Mouse (Mus musculus): ENCODE measurements around the gene Nfe2l3.
A peak's percentile ranks its signal among the peaks of the same experiment; 100 is the strongest.

Gene Nfe2l3

DNA sequence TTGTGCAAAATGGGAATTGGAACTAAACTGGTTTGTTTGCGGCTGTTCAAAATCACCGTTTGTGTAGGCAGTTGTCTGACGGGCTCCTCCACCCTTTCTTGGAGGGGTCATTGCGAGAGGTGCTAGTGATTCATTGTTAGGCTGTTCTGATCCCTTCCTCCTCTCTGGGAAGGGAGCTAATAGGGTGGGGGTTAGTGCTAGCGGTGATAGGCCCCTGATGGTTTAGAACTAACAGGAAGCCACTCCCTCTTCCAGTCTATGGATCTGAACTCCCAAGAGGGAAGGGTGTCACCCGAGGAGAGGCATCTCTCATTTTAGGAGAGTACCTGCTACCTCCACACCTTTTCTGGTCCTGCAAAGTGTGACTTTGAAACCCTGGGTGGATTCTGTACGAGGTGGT lies 1.8 kb downstream of the Nfe2l3 start:
- no peaks in the 10 kb centered on the region for H3K36me3 ChIP-seq (ENCODE audit: insufficient read depth, low read length)
- TF ChIP-seq POU5F1 (IDR thresholded peaks at IDR 0.05; ENCODE audit: borderline replicate concordance, low read length) (no peak), CTCF (conservative IDR thresholded peaks at IDR 0.05; ENCODE audit: low read length) (no peak), NANOG (IDR thresholded peaks at IDR 0.05; ENCODE audit: borderline replicate concordance, low read length) (no peak)
- H3K4me1 ChIP-seq (replicated peaks; ENCODE audit: low read depth, low read length): peaks cover 35% of the 10 kb centered on the region
- H3K9me3 ChIP-seq (ENCODE audit: low read length): no peaks in the 10 kb centered on the region
- peaks cover 77% of the 10 kb centered on the region for H3K27me3 ChIP-seq (ENCODE audit: insufficient read depth, low read length)
- H3K4me3 ChIP-seq (replicated peaks; ENCODE audit: low read length): peak overlapping the region; percentile 26

DNA sequence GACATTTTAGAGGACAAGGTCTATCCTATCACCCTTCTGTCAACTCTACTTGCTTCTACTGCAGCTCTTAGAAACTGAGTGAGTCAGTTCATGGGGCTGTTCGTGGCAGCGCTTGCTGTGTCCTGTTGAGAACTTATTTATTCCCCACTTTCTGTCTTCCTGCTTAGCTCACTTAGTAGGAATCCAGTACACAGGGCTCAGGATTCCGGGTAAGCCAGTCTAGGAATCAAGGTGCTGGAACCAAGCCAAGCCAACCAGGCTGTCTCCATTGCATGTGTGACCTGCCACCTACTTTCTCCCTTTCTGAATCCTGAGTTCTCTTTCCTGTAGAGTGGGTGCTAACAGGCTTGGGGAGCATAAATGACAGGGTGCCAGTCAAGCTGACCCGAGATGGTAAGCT lies 5.2 kb downstream of the Nfe2l3 start:
- Histone ChIP-seq H3K4me3 (replicated peaks; ENCODE audit: low read length) (no peak overlapping the region), H3K9me3 (ENCODE audit: low read length) (no peaks in the 10 kb centered on the region), H3K27me3 (ENCODE audit: insufficient read depth, low read length) (peaks cover 53% of the 10 kb centered on the region), H3K4me1 (replicated peaks; ENCODE audit: low read depth, low read length) (peaks cover 33% of the 10 kb centered on the region), H3K36me3 (ENCODE audit: insufficient read depth, low read length) (no peaks in the 10 kb centered on the region)
- TF ChIP-seq NANOG (IDR thresholded peaks at IDR 0.05; ENCODE audit: borderline replicate concordance, low read length) (no peak), CTCF (conservative IDR thresholded peaks at IDR 0.05; ENCODE audit: low read length) (no peak), POU5F1 (IDR thresholded peaks at IDR 0.05; ENCODE audit: borderline replicate concordance, low read length) (no peak)

DNA sequence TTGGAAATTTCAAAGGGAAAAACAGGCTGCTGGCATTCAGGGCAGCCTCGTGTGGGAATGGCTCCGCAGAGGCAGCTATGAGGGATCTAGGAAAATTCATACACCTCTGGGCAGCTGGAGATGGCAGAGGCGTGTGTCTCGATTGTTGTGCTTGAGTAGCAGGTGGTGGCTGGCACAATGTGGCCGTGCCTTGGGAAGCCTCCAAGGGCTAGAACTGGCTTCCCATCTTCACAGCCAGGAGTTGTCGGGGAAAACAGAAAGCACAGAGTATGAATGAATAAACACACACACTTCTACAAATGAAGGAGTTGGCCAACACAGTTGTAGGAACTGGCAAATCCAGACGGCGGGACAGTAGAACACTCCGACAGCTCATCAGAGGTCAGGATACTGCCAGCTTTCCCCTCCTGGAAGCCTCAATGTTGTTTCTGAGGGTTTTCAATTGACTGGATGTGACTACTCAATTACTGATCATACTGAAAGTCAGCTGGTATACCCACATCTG lies 6.4 kb downstream of the Nfe2l3 start:
- Histone ChIP-seq H3K36me3 (ENCODE audit: insufficient read depth, low read length) (no peaks in the 10 kb centered on the region), H3K4me3 (replicated peaks; ENCODE audit: low read length) (no peak overlapping the region), H3K9me3 (ENCODE audit: low read length) (peaks cover 4% of the 10 kb centered on the region; the same call in 1 of the 2 replicates), H3K27me3 (ENCODE audit: insufficient read depth, low read length) (peaks cover 41% of the 10 kb centered on the region), H3K4me1 (replicated peaks; ENCODE audit: low read depth, low read length) (peaks cover 26% of the 10 kb centered on the region)
- TF ChIP-seq POU5F1 (IDR thresholded peaks at IDR 0.05; ENCODE audit: borderline replicate concordance, low read length): no peak
- TF ChIP-seq NANOG (IDR thresholded peaks at IDR 0.05; ENCODE audit: borderline replicate concordance, low read length): no peak
- no peak for TF ChIP-seq CTCF (conservative IDR thresholded peaks at IDR 0.05; ENCODE audit: low read length)

DNA sequence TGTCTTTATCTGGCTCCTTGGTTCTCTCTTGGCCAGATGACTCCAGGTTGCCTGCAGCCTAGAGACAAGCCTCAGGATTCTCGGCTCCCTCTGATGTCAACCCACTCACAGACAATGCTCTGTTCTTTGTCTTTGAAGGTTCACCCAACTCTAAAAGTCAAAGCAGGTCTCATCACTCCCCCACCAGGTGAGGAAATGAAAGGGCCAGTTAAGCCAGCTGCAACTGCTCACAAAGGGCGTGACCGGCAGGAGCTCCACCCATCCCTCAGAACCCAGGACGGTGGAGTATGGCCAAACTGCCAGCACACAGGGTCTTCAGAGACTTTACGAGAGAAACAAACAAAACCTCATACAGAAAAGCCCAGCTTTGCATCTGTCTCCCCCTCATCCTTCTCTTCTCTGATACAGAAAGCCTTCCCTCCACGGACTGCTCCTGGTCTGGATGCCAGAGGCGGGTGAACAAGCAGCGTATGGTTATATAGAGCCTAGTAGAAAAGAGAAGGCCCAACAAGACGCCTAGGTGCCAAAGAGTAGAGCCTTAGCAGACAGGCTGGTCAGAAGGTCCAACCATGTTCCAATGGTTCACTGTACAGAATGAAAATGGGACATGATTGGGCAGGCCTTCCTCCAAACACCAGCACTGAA lies 9.8 kb downstream of the Nfe2l3 start:
- TF ChIP-seq NANOG (IDR thresholded peaks at IDR 0.05; ENCODE audit: borderline replicate concordance, low read length) (no peak), CTCF (conservative IDR thresholded peaks at IDR 0.05; ENCODE audit: low read length) (peak; percentile 15; the same call in 1 of the 2 replicates)
- Histone ChIP-seq H3K9me3 (ENCODE audit: low read length) (peaks cover 8% of the 10 kb centered on the region; the same call in 1 of the 2 replicates), H3K27me3 (ENCODE audit: insufficient read depth, low read length) (peaks cover 14% of the 10 kb centered on the region), H3K4me3 (replicated peaks; ENCODE audit: low read length) (no peak overlapping the region), H3K36me3 (ENCODE audit: insufficient read depth, low read length) (no peaks in the 10 kb centered on the region), H3K4me1 (replicated peaks; ENCODE audit: low read depth, low read length) (peaks cover 11% of the 10 kb centered on the region)

DNA sequence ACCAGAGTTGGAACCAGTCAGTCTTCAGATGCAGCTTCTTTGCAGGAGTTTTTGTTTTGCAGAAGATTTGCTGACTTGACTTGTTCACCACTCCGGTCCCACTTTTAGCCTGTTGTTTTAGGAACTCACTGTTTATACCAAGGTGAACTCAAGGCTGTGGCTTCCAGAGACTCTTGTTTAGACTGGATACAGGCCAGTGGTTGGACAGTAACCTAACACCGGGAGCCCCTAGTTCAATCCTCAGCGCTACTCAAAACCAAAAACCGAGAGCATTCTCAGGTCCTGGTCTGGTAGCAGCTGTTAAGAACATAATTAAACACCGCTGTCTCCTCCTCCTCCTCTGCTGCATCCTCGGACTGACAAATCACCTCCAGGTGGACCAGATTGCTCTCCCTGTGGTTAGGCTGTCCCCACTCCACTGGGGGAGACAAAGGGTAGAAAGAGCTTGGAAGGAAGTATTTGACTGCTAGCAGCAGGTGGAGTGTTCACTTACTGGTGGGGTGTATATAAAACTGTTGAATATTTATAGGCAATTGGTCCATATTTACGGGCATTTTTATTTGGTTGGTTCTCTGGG lies 20.5 kb downstream of the Nfe2l3 start:
- no peaks in the 10 kb centered on the region for H3K9me3 ChIP-seq (ENCODE audit: low read length)
- TF ChIP-seq POU5F1 (IDR thresholded peaks at IDR 0.05; ENCODE audit: borderline replicate concordance, low read length) (no peak), NANOG (IDR thresholded peaks at IDR 0.05; ENCODE audit: borderline replicate concordance, low read length) (no peak), CTCF (conservative IDR thresholded peaks at IDR 0.05; ENCODE audit: low read length) (no peak)
- no peaks in the 10 kb centered on the region for H3K27me3 ChIP-seq (ENCODE audit: insufficient read depth, low read length)
- no peak overlapping the region for H3K4me3 ChIP-seq (replicated peaks; ENCODE audit: low read length)
- H3K4me1 ChIP-seq (replicated peaks; ENCODE audit: low read depth, low read length): peaks cover 7% of the 10 kb centered on the region
- H3K36me3 ChIP-seq (ENCODE audit: insufficient read depth, low read length): peaks cover 9% of the 10 kb centered on the region

DNA sequence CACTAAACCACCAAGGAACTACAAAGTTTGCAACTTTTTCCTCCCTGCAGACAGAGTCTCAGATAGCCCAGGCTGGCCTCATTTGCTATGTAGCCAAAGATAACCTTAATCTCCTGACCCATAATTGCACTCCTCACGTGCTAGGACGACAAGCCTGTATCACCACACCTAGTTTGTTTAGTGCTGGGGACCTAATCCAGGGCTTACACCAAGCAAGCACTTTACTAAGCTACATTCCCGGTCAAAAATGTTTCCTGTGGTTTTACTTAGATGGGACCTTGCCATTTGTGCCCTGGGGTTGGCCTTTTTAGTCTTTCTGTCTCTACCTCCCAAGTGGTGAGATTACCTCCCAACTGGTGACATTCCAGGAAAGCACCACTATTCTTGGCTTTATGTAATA lies 22.5 kb downstream of the Nfe2l3 start:
- TF ChIP-seq CTCF (conservative IDR thresholded peaks at IDR 0.05; ENCODE audit: low read length) (no peak), NANOG (IDR thresholded peaks at IDR 0.05; ENCODE audit: borderline replicate concordance, low read length) (no peak), POU5F1 (IDR thresholded peaks at IDR 0.05; ENCODE audit: borderline replicate concordance, low read length) (no peak)

DNA sequence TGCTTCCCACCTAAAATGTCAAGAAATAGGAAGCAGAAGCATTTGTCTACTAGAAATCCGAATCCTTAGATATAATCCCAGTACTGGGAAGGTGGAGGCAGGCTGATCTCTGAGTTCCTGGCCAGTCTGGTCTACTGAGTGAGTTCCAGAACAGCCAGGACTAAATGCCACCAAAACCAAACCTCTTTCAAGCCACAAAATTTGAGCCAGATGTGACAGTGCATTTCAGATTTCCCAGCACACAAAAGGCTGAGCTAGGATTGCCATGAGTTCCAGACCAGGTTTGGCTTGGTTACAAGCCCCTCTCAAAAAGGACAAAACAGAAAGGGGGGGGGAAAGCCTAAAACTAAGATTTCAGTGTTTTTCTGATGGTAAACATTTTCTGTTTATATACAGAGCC lies 23.7 kb downstream of the Nfe2l3 start:
- Histone ChIP-seq H3K4me3 (replicated peaks; ENCODE audit: low read length) (no peak overlapping the region), H3K4me1 (replicated peaks; ENCODE audit: low read depth, low read length) (peaks cover 10% of the 10 kb centered on the region), H3K27me3 (ENCODE audit: insufficient read depth, low read length) (no peaks in the 10 kb centered on the region), H3K36me3 (ENCODE audit: insufficient read depth, low read length) (peaks cover 32% of the 10 kb centered on the region), H3K9me3 (ENCODE audit: low read length) (no peaks in the 10 kb centered on the region)
- TF ChIP-seq CTCF (conservative IDR thresholded peaks at IDR 0.05; ENCODE audit: low read length): no peak
- TF ChIP-seq POU5F1 (IDR thresholded peaks at IDR 0.05; ENCODE audit: borderline replicate concordance, low read length): no peak
- no peak for TF ChIP-seq NANOG (IDR thresholded peaks at IDR 0.05; ENCODE audit: borderline replicate concordance, low read length)

More for the DNA sequence above, 22.5 kb downstream of the Nfe2l3 start:
- Histone ChIP-seq H3K9me3 (ENCODE audit: low read length) (no peaks in the 10 kb centered on the region), H3K4me3 (replicated peaks; ENCODE audit: low read length) (no peak overlapping the region), H3K4me1 (replicated peaks; ENCODE audit: low read depth, low read length) (peaks cover 10% of the 10 kb centered on the region), H3K36me3 (ENCODE audit: insufficient read depth, low read length) (peaks cover 22% of the 10 kb centered on the region), H3K27me3 (ENCODE audit: insufficient read depth, low read length) (no peaks in the 10 kb centered on the region)

DNA sequence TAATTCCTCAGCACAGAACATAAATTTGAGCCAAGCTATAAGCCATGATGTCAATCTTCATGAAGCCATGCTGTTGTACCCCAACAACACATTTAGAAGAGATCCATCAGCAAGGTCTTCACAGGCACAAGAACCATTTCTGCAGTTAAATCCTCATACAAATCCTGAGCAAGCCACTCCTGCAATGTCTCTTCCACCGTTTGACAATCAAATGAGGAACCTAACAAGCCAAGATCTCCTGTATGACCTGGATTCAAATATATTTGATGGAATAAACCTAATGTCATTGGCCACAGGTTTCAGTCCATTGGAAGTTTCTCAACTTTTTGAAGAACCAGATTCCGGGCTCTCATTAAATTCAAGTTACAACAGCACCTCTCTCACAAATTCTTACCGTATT lies 24.8 kb downstream of the Nfe2l3 start:
- peaks cover 17% of the 10 kb centered on the region for H3K4me1 ChIP-seq (replicated peaks; ENCODE audit: low read depth, low read length)
- no peaks in the 10 kb centered on the region for H3K9me3 ChIP-seq (ENCODE audit: low read length)
- TF ChIP-seq CTCF (conservative IDR thresholded peaks at IDR 0.05; ENCODE audit: low read length) (no peak), POU5F1 (IDR thresholded peaks at IDR 0.05; ENCODE audit: borderline replicate concordance, low read length) (no peak)
- peaks cover 43% of the 10 kb centered on the region for H3K36me3 ChIP-seq (ENCODE audit: insufficient read depth, low read length)
- no peak overlapping the region for H3K4me3 ChIP-seq (replicated peaks; ENCODE audit: low read length)
- no peaks in the 10 kb centered on the region for H3K27me3 ChIP-seq (ENCODE audit: insufficient read depth, low read length)

Measured in E14TG2a.4 (cell line).